Mouse (Mus musculus): Measurements from ENCODE around the gene Sox13. TPM values are rescaled to one million over a fixed set of nuclear protein-coding genes. Genes with fewer than 3 reads are reported as not detected.
"Not testable (repeated sequence)": the region's sequence is repeated elsewhere in the genome, so short reads cannot be mapped to it uniquely, and the experiment has no call there.

Gene Sox13
- polyA plus RNA-seq, 1 experiment, result 18.1 TPM

DNA sequence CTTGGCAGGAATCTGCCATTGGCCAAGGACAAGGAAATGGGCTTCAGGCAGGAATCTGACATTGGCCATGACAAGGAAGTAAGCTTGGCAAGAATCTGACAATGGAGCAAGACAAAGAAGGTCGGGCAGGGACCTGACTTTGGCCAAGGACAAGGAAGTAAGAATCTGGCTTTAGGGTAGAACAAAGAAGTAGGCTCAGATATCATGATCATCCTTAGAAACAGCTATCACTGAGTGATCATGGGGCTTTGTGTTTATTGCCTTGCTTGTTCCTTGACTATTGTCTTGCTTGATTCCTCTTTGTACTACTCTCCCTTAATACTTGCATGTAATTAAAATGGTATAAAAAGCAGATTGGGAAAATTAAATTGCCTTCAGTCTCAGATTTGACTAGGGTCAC, 83.8 kb downstream of the Sox13 start:
- DNase-seq (ENCODE audit: extremely low spot score in 1 of 2, low spot score in 1 of 2), result not testable (repeated sequence)

DNA sequence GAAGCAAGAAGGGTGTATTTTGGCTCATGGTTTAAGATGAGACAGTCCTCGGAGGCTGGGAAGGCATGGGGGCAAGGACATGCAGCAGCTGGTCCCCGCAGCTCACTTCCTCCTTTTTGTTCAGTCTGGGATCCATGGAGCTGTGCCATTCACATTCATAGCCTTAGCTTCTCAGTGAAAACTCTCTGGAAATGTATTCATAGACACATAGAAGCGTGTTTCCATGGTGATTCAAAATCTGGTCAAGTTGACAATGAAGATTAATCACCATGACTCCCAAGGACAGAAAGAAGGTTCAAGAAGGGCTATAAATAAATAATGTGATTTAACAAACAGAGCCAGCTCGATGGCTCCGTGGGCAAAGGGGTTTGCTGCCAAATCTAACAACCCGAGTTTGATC, 90.2 kb downstream of the Sox13 start:
- no peak for DNase-seq (ENCODE audit: extremely low spot score in 1 of 2, low spot score in 1 of 2)

DNA sequence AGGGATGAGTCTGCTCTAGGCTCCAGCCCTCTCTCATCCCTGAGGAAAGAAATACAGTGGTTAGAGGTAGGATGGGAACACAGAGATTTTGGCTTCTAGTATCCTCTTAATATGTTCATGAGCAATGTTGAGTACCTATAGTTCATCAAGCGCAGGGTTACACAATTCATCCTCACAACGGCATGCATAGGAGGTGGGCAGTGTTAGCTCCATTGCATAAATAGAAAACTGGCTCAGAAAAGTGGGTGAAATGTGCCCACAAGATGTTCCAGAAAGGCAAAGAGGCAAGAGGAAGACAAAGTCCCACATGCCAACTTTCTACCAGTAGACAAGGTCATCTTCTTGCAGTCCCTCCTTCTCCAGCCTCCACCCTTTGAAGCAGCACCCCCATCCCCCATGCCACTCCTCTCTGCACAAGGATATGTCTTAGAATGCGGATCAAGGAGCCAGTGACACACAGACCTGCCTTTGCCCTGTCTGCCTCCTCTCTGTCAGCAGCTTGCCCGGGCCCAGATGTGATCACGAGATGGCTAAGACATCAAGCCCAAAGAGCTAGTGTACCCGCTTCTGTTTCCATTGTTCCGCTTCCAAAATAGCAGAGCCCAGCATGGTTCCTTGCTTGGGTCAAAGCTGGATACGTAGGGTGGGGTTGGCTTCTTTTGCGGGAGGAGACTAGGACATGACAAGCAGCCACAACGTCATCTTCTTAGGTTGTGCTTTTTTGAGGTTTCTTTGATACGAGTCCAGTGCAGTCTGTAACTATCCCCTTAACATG, 91.3 kb downstream of the Sox13 start:
- DNase-seq (ENCODE audit: extremely low spot score in 1 of 2, low spot score in 1 of 2), result peak; percentile 42 to 46

Other genes with a start within 250 kb of the Sox13 start
- gene Golt1a, start 114.6 kb downstream of the Sox13 start, polyA plus RNA-seq (2012; rRNA removed), result 0.50 and 0.55 TPM in 2 replicates
- gene Kiss1, start 102.5 kb downstream of the Sox13 start, polyA plus RNA-seq (2012; rRNA removed), result 0.36 and 1.7 TPM in 2 replicates
- 0.06 TPM in 1 of 2 replicates, not detected in the other for gene Ren1, start 73.9 kb downstream of the Sox13 start, polyA plus RNA-seq (2012; rRNA removed)
- gene Etnk2, start 60.8 kb downstream of the Sox13 start, polyA plus RNA-seq (2012; rRNA removed), result 7.8 and 8.6 TPM in 2 replicates
- 116 and 124 TPM in 2 replicates for gene Snrpe, start 185.9 kb upstream of the Sox13 start, polyA plus RNA-seq (2012; rRNA removed)
- gene Zbed6, start 236.5 kb upstream of the Sox13 start, polyA plus RNA-seq (2012; rRNA removed), result 3.7 TPM in 2 replicates
- 4.1 and 4.3 TPM in 2 replicates for gene Gm38394, start 236.9 kb upstream of the Sox13 start, polyA plus RNA-seq (2012; rRNA removed)

All from frontal cortex, adult 2 months (tissue).